Mouse (Mus musculus) bone marrow, adult 2 months (tissue): ENCODE results near the gene 4931428L18Rik.

ENCODE experiments used
- CTCF ChIP-seq: fragments of 200-500 bp; IDR thresholded peaks from 2 replicates; pipeline ENCODE4 v1.5.1; 2011; ENCODE audit warnings: low read length, control low read depth; ENCODE audit not compliant: control insufficient read depth, insufficient read depth
- POLR2A ChIP-seq: fragments of 200-500 bp; IDR thresholded peaks from 2 replicates; pipeline ENCODE4 v1.6.1; 2011; ENCODE audit warnings: low read depth, mild to moderate bottlenecking, control low read depth, low read length, borderline replicate concordance; ENCODE audit not compliant: control insufficient read depth

- TF ChIP-seq CTCF (no peak), POLR2A (no peak)
Observed at GRCm38 (mm10) chr1:31096466-31096793, 126.1 kb downstream of the 4931428L18Rik start.
